Mouse (Mus musculus) kidney, adult 8-10 months (tissue): ENCODE data around the gene Ccdc18.
"Not testable (repeated sequence)": the region's sequence is repeated elsewhere in the genome, so short reads cannot be mapped to it uniquely, and the experiment has no call there.

Experiments
- DNase-seq, 2 experiments: peaks; one replicate each; pipeline ENCODE4 v3.0.0; 2022

Gene Ccdc18

DNA sequence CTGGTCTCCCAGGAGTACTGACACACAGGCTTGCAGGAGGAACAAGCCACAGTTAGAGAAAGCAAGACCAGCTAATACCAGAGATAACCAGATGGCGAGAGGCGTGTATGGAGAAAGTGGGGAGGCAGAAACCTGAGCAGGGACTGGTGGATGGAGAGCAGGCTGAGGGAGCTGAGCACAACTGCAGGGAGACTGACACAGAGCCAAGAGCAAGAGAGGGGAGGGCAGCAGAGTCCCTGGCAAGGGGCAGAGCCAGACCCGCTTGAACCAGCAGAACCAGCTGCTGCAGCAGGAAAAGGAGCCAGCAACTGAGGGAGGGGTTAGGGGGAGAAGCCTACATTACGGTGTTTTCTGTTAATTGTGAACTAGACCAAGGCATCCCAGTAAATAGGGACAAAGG, 130.0 kb downstream of the Ccdc18 start:
- DNase-seq = peak; percentile 69 to 84

DNA sequence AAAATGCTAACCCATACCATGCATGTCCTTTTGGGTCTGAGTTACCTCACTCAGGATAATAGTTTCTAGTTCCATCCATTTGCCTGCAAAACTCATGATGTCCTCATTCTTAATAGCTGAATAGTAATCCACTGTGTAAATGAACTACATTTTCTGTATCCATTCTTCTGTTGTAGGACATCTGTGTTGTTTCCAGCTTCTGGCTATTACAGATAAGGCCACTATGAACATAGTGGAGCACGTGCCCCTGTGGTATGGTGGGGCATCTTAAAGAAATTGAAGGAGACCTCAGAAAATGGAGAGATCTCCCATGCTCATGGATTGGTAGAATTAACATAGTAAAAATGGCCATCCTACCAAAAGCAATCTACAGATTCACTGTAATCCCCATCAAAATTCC, 131.1 kb downstream of the Ccdc18 start:
- DNase-seq = not testable (repeated sequence)

DNA sequence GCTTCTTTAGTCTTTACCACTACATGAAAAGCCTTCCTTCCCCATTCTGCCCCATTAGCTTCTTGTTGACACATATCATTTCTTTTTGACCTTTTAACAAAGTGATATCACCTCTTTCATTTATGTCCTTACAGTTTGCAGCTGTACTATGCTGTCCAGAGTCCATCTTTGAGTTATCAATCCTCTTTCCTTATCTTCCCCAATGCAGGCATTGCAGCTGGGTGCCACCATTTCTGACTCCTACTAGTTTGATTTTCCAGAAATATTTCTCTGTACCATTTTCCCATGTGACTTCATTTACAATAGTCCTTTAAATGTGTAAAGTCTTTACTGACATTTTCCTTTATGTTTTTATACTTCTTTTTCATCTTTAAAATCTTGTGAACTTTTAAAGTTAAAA, 134.3 kb downstream of the Ccdc18 start:
- no peak for DNase-seq

DNA sequence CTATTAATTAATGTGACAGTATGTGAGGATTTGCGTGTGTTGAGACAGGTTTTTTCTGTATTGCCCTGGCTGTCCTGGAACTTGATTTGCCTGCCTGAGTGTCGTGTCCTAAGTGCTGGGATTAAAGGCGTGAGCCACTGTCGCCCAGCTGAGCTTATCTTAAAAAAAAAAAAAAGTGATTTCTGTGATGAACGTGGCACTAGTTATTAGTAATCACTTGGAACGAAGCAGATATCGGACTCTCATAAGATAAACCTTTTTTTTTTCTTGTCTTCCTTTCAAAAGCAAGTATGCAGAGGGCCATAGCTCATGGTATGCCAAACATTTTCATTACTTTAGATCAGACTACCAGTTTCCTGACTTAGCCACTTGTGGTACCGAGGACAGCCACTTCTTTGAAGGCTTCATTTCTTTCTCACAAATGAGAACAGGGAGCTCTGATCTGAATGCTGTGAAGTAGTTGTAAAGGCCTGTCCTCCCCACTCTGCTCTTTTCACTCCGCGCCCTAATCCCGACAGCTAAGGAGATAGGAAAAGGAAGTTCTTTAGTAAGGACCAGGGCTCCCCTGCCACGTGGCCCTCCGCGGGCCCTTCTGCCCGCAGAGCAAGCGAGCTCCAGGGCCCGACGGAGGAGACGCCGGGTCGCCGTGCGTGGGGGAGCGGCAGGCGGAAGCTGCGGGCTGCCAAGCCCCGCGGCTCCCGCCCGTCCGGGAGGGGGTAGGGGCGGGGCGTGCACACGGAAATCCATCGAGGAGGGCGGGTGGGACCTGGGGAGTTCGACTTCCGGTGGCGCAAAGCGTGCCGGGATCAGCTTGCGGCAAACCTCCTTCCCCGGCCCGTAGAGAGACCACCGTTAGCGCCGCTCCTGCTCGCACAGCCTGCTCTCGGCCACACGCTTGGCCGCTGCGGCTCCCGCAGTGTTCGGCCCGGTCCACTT, 135.7 kb downstream of the Ccdc18 start, which contains the start of gene Dr1:
TSS of gene Dr1 (plus strand) at position 771 of the 936 bp plus-strand sequence.
- peak; percentile 81 for DNase-seq

DNA sequence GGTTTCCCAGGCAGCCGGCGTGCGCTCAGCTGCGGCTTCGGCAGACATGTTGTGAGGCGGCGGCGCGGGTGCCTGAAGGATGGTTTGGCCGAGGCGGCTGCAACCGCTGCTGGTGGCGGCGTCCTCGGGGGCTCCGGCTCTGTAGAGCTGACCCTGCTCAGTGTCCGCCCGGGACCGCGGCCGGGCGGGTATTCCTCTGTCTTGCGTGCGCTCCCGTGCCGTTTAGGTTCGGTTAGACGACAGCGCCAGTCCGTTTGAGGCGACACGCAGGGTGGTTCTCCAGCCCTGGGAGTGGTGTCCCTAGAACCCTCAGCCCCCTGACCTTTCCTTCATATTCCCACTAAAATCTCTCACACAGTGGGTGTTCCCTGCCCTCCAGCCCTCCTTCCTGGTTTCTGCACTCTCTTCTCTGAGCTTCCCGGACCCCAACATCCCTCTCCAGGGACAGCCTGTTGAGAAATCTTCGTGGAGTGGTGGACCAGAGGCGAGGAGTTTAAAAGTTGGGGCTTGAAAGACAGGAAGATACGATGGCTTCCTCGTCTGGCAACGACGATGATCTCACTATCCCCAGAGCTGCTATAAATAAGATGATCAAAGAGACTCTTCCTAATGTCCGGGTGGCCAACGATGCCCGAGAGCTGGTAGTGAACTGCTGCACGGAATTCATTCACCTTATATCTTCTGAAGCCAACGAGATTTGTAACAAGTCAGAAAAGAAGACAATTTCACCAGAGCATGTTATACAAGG, 136.6 kb downstream of the Ccdc18 start:
- no peak for DNase-seq

DNA sequence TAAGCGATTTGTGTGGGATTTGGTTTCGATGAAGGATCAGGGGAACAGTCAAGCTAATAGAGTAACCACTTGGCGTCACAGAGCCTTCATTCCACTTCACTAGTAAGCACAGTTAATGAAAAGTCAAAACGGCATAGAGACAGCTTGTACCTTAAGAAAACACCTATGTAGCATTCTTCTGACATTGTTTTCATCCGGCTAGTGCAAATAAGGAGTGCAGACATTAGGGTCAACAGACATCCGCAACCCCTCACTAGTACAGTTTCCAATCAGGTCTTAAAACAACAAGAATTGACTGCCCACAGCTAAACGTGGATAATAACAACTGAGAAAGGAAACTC, 137.1 kb downstream of the Ccdc18 start:
- DNase-seq = no peak

DNA sequence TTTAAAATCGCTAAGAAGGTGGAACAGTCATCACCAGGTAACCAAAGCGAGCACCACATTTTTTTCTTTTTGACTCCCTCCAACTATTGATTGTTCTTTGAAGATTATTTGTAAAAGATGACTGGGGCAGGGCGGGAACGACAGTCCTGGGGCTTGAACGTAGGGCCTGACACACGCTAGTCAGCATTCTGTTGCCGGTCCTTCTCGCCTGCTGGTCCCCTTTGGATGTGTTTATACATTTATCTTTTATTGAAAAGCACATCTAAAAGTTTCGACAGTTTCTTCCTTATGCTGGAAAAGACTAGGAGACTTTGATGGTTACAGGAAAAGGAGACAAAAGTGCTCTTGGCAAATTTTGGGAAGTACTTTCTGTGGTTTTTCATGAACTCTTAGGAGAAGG, 137.7 kb downstream of the Ccdc18 start:
- DNase-seq = no peak

DNA sequence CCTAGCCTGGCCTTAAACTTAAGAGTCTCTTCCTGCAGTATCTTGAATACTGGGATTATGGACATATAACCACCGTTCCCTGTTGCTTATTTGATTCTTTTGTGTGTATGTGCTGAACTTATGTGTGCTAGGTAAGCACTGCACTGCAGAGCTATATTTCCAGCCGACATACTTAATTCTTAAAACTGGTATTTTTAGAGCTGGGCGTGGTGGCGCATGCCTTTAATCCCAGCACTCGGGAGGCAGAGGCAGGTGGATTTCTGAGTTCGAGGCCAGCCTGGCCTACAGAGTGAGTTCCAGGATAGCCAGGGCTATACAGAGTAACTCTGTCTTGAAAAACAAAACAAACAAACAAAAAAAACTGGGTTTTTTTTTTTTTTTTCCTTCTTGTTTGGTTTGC, 138.7 kb downstream of the Ccdc18 start:
- not testable (repeated sequence) for DNase-seq
